Mouse (Mus musculus): ENCODE data around the gene 2310009B15Rik.

2310009B15Rik gene

GRCm38 (mm10) chr1:138856101-138856950 lies at the start of gene 2310009B15Rik:
Gene 2310009B15Rik (minus strand): TSS chr1:138856852.
- in situ Hi-C loops (cut with MboI, MseI), result loop anchor here (10.0 kb wide), 1 partner anchor 228 kb away; no protein-coding TSS in a partner anchor

- in situ Hi-C loops (cut with MboI, MseI), result no loop called here
These were observed 49.6 kb upstream of the 2310009B15Rik start for GRCm38 (mm10) chr1:138906256-138906655.

GRCm38 (mm10) chr1:138905092-138905765 lies 48.6 kb upstream of the 2310009B15Rik start:
- in situ Hi-C loops (cut with MboI, MseI), result no loop called here

- in situ Hi-C loops (cut with MboI, MseI), result no loop called here
These were observed 47.2 kb upstream of the 2310009B15Rik start for GRCm38 (mm10) chr1:138903894-138904293.

GRCm38 (mm10) chr1:138901431-138902117 lies 44.9 kb upstream of the 2310009B15Rik start:
- in situ Hi-C loops (cut with MboI, MseI), result no loop called here

- in situ Hi-C loops (cut with MboI, MseI), result no loop called here
These were observed 39.4 kb upstream of the 2310009B15Rik start for GRCm38 (mm10) chr1:138896088-138896487.

- in situ Hi-C loops (cut with MboI, MseI), result no loop called here
These were observed 21.0 kb upstream of the 2310009B15Rik start for GRCm38 (mm10) chr1:138877470-138878254.

GRCm38 (mm10) chr1:138876371-138877045 lies 19.9 kb upstream of the 2310009B15Rik start:
- in situ Hi-C loops (cut with MboI, MseI), result no loop called here

GRCm38 (mm10) chr1:138850823-138851222 lies 5.8 kb downstream of the 2310009B15Rik start:
- in situ Hi-C loops (cut with MboI, MseI), result loop anchor here (10.0 kb wide), 1 partner anchor 234 kb away; no protein-coding TSS in a partner anchor

- in situ Hi-C loops (cut with MboI, MseI), result loop anchor here (10.0 kb wide), 1 partner anchor 235 kb away; no protein-coding TSS in a partner anchor
These were observed 6.5 kb downstream of the 2310009B15Rik start for GRCm38 (mm10) chr1:138850161-138850539.

GRCm38 (mm10) chr1:138849531-138850160 lies 7.0 kb downstream of the 2310009B15Rik start:
- in situ Hi-C loops (cut with MboI, MseI), result loop anchor here (10.0 kb wide), 1 partner anchor 235 kb away; no protein-coding TSS in a partner anchor

- in situ Hi-C loops (cut with MboI, MseI), result no loop called here
These were observed 8.0 kb downstream of the 2310009B15Rik start, which contains the start of gene Lhx9 for GRCm38 (mm10) chr1:138848511-138849109. Gene Lhx9 (minus strand): TSS chr1:138848577.

- in situ Hi-C loops (cut with MboI, MseI), result no loop called here
These were observed 8.6 kb downstream of the 2310009B15Rik start for GRCm38 (mm10) chr1:138848026-138848425.

- in situ Hi-C loops (cut with MboI, MseI), result no loop called here
These were observed 9.5 kb downstream of the 2310009B15Rik start for GRCm38 (mm10) chr1:138847146-138847545.

- in situ Hi-C loops (cut with MboI, MseI), result no loop called here
These were observed 10.1 kb downstream of the 2310009B15Rik start for GRCm38 (mm10) chr1:138846581-138846980.

GRCm38 (mm10) chr1:138846131-138846530 lies 10.5 kb downstream of the 2310009B15Rik start:
- in situ Hi-C loops (cut with MboI, MseI), result no loop called here

- in situ Hi-C loops (cut with MboI, MseI), result no loop called here
These were observed 11.2 kb downstream of the 2310009B15Rik start for GRCm38 (mm10) chr1:138845481-138845880.

GRCm38 (mm10) chr1:138844166-138844565 lies 12.5 kb downstream of the 2310009B15Rik start:
- in situ Hi-C loops (cut with MboI, MseI), result loop anchor here (5.0 kb wide), 1 partner anchor 333 kb away; no protein-coding TSS in a partner anchor

- in situ Hi-C loops (cut with MboI, MseI), result loop anchor here (5.0 kb wide), 1 partner anchor 334 kb away; no protein-coding TSS in a partner anchor
These were observed 13.1 kb downstream of the 2310009B15Rik start for GRCm38 (mm10) chr1:138843361-138844091.
